Mouse (Mus musculus): ENCODE measurements at regions not wholly inside any gene's neighbourhood (a gene's known extent, or its start where the extent isn't known, plus 50 kb on each side); places are given as distances from the start of the nearest gene placed in this dataset.

DNA sequence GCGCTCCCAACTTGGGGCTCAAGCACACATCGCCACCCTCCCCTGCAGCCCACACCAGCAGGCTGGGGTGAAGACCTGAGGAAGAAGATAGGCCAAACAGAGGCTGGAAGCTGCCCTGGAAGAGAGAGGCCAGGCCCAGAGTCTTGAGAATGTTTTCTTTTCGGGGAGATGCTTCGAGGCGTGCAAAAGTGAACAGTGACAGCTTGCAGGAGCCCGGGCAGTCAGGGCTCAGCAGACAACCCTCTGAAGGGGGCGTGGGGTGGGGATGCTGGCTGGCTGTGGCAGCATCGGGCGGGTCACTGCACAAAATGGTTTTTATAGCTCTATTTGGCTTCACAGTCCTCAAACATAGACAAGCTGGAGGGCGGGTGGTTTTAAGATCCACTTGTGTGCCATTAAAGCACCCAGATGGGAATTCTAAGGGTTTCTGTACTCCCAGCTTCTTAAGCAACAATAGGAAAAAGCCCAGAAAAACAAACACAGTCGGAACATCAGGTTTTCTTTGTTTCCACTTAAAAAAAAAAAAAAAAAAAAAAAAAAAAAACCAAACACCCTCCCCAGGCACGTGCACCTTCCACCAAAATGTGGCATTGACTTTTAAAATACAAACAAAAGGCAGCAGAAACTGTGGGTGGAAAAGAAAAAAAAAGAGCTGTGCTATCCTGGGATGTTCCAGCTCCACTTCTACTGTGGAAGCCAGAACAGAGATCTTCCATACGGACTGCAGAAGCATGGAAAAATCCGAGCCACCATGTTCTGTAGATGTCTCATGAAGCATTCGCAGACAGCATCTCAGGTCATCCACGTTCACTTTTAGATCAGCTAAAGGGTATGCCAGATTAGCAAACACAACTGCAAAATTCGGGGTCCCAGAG, 123.5 kb downstream of the Ly86 start:
- no peak for ATAC-seq (replicated peaks; ENCODE audit: poor library complexity)

DNA sequence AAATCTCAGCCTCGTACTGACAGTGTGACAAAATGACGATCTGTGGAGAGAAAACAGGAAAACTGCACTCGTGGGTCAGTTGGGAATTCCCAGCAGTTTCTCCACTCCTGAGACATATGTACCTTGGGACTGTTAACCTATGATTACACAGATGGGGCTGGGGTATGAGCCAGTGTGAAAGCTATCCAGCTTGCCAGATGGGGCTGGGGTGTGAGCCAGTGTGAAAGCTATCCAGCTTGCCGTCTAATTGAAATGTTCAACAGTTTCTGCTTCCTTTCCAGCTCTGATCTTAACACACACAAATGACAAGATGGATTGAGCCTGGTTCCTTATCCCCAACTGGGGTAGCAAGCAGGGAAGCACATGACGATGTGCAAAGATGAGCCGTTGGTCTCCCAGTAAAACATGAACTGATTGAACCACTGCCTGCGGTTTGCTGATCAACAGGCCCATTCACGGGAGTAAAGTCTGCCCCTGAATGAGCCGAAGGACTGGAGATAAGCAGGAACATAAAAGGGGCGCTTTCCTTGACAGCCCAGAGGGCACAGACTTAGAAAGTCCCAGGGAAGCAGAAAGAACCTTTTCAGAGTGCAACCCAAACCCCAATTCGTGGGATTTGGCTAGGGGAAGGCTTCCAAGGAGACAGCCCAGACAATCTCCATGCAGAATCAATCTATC, 125.4 kb downstream of the Ly86 start:
- 0 out of 2 replicates have a peak, but pooled peaks have one; percentile 24 for ATAC-seq (replicated peaks; ENCODE audit: poor library complexity)

DNA sequence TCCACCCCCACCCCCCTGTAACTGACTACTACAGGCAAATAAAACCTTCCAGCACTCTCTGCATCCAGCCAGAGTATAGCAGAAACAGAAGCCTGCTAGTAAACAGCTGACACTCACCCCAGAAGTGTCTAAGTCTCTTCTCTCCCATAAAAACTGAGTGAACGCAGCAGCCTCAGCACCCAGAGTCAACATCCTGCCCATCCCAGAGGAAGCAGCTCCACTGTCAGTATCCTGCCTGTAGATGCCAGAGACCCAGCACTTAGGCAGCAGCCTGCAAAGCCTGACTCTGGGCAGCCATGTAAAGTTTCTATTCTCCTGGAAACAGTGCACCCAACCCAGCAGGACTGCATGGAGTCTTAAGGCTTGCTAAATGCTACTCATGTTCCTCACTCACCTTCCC, 128.4 kb downstream of the Ly86 start:
- ATAC-seq (replicated peaks; ENCODE audit: poor library complexity), result no peak

DNA sequence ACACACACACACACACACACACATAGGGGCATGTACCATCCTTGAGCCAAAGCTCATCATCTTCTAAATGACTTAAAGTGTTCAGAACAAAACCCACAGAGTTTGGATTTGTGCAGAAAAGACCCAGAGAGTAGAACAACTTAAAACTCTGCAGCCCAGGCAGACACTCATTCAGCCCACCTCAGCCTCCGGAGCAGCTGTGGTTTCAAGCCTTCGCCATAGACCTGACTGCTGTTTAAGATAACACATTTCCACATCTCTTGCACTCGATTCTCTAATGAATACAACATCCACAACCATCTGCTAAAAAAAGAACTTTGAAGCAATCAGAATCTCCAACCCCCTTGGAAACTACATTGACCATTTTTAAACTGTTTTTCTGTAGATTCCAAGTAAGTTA, 130.8 kb downstream of the Ly86 start:
- ATAC-seq (replicated peaks; ENCODE audit: poor library complexity), result peak; percentile 71

DNA sequence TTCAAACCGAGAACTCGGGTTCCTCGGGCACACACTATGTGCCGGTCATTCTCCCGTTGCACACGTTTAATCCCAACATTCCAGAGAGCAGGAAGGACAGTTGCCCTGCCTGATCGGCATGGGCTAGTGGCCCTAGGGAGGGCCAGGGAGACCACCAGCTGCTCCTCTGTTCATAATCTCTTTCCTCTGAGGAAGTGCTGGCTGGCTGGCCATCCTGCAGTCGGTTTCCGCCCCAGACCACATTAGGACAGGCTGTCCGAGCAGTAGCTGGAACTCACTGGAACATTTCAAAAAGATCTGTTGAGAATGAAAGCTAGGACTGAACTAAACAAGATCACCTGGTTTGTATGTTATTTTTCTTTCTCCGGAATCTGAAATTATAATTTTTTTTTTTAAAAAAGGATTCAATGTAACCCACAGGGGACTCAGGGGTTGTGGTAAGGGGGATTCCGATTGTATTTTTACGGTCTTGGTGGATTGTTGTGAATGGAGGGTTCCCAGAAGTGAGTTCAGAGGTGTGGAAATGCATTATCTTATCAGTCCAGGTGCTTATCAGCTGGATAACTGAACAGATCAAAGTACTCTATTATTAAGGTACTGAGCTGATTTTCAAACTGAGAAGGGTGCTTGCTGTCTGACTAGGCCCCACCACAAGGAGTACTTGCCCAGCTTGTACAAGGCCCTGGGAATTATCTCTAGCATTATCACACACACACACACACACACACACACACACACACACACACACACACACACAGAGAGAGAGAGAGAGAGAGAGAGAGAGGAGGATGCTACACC, 131.4 kb downstream of the Ly86 start:
- 0 out of 2 replicates have a peak, but pooled peaks have one; percentile 33 for ATAC-seq (replicated peaks; ENCODE audit: poor library complexity)

DNA sequence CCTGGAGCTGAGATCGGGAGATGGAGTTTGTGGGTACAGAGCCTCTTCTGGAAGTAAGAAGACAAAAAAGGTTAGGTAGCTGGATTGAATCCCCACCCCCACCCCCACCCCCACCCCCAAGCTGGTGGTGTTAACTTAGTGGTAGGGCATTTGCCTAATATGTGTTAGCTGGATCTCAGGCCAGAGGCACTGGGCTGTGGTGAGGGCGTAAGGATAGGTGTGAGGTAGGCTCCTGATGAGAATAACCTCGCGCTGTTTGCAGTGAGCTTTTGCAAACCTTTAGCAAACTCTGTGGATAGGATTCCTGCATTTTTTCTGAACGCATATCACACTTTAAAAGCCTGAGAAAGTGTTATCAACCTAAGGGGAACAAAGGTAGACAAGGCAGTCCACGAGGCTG, 132.3 kb downstream of the Ly86 start:
- ATAC-seq (replicated peaks; ENCODE audit: poor library complexity), result no peak

DNA sequence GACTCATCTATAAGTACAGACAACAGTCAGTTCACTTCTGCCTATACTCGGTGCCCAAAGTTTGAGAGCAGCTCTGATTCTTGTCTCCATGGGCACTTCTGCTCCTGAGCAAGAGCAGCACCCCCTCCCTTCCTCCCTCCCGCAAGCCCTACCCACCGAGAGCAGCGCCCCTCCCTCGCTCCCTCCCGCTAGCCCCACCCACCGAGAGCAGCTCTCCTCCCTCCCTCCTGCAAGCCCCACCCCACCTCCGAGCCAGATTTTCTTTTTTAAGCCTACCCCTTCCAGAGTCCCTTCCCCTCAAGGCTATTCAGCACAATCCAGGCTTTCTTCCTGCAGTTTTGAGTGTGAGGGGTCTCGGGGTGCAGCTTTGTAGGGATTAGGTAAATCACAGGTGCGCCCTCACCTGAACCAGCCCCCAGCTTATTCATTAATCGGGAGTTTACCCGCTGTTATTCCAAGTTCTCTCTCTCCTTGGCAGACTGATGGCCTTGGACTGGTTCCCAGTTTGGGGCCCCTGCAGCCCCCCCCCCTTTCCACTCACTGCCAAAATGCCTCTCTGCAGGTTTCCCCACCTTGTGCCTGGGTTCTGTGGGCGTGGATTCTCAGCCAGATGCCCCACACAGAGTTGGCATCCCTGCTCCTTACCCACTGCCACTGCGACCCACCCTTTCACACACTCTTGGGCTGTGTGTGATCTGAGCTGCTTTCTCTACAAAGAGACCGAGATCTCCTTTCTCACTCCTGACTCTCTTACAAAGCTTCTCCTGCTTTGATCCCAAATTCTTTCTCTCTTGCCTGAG, 132.9 kb downstream of the Ly86 start:
- ATAC-seq (replicated peaks; ENCODE audit: poor library complexity), result peak; percentile 71

DNA sequence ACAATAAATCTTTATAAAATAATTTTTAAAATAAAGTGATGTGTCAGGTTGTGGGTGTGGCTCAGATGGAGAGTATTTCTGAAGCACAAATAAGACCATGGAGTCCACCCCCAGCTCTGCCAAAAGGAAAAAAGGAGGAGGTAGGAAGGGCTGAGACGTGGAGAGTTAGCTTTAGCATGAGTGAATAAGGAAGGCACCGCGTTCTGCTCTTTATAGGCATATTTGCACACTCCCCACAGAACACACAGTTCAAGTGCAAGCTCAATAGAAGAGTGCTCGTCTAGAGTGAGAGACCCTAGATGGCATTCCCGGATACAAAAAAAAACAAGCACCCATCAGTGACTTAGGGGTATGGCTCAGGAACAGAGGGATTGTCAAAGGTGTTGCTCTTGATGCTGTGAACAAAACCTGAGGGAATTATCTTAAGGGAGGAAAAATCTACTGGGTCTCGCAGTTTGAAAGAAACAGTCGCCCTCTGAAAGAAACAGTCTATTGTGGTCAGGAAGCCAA, 134.2 kb downstream of the Ly86 start:
- no peak for ATAC-seq (replicated peaks; ENCODE audit: poor library complexity)

DNA sequence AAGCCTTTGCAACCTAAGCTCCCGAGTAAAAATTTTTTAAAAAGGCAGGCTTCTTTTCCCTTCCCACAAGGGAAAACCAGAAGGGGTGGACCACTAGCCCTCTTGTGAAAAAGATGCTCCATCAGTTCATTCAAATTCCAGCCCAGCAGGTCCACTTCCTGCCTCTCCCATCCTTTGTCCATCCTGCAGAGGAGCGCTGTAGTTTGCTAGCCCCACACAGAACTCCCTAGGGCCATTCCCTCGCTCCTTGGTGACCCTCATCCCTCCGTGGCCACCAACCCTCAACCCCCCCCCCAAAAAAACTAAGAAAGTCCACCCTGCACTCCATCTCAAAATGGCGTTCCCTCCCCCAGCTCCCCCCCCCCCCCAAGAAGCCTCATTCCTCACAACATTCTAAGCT, 136.5 kb downstream of the Ly86 start:
- no peak for ATAC-seq (replicated peaks; ENCODE audit: poor library complexity)

DNA sequence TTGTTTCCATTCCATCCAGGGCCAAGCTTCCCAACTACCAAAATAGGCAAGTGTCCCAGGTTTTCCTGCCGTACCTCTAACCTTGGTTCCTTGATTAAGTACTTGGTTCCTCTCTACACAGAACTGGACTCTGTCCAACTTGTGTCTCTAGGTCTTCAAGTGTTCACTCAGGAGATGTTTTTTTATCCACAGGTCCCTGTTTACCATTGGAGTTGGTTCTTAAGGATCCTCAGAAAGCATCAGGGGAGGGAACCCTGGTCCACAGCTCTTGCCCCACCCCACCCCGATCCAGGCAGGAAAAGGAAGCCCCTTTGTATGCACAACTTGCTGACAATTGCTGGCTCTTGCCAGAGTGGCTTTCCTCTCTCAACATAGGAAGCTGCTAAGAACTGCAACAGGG, 137.0 kb downstream of the Ly86 start:
- peak; percentile 27; the same call in 1 of the 2 replicates for ATAC-seq (replicated peaks; ENCODE audit: poor library complexity)

DNA sequence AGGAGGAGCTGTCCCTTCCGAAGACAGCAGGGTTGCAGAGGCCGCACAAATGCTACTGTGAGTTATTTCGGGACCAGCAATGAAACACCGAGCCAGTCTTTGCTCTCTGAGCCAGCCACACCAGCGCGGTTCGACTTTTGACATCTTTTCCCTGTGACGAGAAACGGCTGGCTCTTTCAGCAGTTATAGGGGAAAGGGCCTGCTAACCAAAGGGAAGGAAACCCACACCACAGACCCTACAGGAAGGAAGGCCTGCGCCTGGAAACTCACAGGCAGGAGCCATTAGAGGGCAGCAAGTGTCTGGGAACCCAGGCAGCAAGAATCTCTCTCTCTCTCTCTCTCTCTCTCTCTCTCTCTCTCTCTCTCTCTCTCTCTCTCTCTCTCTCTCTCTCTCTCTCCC, 137.6 kb downstream of the Ly86 start:
- ATAC-seq (replicated peaks; ENCODE audit: poor library complexity), result peak; percentile 86

DNA sequence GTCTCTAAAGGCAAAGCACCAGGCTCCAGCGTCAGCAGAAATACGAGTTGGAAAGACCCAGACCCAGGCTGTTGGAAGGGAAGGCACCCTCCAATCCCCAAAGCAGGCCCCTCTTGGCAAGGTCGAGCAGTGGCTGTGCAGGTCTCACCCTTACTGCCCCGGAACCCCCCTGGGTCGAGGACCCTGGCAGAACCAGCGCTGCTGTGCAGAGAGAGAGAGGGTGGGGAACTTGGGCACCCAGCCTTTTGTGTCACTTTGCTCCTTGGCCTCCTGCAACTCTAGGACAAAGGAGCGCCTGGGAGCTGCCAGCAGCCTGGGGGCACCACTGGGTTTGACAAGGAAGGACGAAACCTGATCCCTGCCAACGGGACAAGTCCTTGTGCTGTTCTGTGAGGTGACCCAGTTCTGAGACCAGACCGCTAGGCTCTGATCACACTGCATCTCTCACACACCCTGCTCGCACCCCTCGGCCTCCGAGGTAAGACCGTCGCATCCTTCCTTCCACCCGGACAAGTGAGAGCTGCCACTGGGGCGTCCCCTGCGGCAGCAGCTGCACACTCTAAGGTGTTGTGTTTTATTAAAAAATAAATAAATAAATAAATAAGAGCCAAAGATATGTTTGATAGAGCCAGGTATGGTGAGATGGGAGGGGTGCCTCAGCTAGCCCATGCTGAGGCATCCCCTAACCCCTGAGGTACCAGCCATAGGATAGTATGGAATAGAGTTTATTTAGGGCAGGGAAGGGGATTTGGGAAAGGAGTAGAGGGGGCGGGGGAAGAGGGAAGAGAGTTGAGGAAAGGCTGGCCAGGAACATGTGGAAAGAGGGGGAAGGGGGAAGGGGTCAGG, 138.2 kb downstream of the Ly86 start:
- ATAC-seq (replicated peaks; ENCODE audit: poor library complexity), result peak; percentile 23

DNA sequence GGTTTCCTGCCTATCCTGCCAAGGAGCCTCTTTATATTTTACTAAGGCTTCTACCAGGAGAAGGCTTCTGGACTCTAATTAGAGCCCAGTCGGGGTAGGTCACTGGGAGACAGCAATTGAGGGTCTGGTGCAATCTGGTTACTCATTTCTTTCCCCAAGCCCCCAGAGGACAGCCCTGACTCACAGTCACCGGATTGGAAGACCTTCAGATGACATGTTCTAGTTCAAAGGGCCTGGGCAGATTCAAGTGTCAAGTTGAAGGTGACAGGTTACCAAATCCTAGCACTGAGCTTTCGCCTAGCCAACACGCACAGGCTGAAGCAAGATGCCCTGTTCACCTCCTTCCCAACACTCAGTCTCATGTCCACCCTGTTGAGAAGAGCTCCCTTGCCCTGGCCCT, 139.6 kb downstream of the Ly86 start:
- ATAC-seq (replicated peaks; ENCODE audit: poor library complexity), result no peak

DNA sequence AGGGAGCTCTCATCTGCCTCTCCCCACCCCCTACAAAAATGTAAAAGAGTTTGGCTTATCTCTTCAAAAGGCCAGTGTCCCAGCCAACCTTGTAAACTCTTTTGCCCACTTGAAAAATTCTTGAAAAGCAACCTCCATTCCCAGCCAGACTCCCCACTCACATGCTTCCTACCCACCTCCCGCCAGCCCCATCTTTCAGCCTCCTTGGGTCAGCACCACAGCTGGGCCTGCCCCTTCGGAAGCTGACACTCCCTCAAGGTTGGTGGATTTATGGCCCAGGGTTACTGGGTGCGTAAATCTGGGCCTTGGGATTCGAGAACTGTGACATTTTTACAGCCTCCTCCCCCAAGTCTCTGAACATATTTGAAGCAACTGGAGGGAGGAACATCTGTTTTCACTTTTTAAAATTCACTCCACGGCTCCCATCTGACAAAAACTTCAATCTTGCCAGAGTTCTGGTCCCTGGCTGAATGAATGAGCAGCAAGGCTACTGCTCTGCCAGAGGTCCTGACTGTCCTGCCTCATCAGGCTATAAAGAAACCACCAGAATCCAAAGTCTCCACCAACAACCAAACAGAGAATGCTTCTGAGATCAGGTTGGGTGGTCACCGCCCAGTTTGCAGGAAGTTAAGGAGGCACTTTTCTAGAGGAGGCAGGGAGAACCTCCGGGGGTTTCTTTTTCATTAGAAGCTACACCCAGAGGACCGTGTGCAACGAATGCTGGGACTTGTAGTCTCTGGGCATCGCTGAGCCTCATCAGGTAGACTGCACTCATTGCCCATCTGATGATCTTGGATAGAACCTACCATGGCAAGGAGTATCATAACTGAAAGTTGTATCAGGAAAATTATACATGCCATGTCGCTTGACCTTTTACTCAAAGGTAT, 147.3 kb downstream of the Ly86 start:
- no peak for ATAC-seq (replicated peaks; ENCODE audit: poor library complexity)

DNA sequence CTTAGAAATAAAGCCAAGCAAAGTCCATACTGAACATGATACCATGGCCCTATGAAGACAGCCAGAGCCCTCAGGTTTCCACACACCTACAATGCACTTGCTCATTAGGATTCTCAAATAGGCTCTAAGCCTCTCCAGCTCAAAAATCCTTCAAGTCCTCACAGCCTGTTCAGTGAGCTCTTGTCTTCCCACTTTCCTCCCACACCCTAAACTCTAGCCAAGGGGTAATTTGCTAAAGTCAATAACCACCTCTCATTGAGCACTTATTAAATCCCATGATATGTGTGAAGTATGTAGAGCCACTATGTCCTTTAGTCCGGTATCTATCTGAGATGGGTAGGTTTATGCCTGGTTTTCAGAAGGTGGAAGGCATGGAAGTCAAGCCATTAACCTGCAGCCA, 148.3 kb downstream of the Ly86 start:
- no peak for ATAC-seq (replicated peaks; ENCODE audit: poor library complexity)

DNA sequence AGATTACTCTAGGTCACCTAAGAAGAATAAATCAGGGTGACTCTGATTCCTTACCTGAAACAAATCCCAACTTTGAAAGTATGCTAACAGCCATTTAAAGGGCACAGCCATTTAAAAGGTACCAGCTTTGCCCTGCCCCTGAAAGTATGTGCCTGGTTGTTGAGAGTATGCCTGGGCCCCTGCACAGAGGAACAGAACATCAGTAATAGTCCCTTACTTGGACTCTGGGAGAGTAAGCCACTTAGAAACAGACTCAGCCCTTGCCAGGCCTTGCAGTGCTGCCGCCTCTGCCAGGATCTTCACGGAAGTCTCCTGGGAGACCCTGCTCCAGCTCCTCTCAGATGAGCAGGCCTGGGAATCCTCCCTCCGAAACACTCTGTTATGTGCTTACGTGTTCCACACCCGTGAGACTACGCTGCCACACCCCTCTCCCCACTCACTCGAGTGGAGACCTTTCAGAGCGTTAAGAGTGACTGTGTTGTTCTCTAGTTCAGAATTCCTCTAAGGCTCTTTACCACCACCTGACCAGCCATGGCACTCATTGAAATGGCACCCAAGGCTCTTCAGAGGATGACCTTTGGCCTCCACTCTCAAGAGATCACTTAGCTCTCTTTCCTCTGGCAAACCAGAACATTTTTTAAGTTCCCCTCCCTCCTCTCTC, 150.4 kb downstream of the Ly86 start:
- no peak for ATAC-seq (replicated peaks; ENCODE audit: poor library complexity)

DNA sequence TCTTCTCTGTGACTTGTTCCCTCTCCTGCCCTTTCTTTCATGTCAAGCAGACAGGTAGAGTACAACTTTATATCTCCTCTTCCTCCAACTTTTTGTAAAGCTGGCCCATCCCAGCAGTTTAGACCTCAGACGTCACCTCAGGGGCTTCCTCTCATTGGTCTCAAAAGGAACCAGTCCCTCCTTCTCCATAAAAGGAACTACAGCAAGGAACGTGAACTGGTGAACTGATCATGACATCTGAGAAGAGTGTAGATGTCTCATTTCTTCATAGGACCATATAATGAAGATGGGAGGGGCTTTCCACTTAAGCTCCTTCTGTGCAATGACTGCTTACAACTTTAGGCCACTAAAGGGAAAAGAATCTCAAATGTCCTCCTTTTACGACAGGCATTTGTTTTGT, 153.0 kb downstream of the Ly86 start:
- ATAC-seq (replicated peaks; ENCODE audit: poor library complexity), result peak; percentile 69

DNA sequence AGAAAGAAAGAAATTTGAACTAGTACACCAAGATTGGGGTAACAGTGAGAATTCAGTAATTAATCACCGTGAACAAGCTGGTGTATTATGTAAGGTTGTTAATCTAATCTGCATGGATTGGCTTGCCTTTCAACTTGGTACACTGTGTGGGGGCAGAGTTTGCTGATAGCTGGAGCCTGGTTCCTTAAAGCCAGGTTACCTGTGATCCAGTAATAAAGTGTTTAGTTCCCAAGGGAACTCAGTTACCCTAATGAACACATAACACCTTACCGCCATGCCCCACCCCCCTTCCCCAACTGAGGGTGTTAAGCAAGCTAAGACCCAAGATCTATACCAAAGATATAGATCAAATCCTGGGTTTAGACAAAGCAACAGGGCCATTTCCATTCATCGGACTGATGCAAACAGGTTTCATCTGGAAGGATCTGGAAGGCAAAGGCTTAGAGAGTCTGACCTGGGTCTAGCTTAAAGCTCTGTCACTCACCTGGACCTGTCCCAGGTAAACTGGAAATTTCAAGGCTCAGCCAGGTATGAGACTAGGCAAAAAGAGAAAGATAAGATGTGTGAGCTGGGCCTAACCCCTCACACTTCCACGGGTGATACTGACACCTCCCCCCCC, 155.8 kb downstream of the Ly86 start:
- ATAC-seq (replicated peaks; ENCODE audit: poor library complexity), result peak; percentile 30
